Mouse (Mus musculus) embryonic facial prominence, embryonic 15.5 days (tissue): ENCODE measurements at regions not wholly inside any gene's neighbourhood (a gene's known extent, or its start where the extent isn't known, plus 50 kb on each side); places are given as distances from the start of the nearest gene placed in this dataset.

ENCODE experiments used
- ATAC-seq: fragments of 200-750 bp; cut with Nextera tagmentation; 2 replicates; pipeline ENCODE4 v1.8.0; 2017; ENCODE audit warnings: low read depth, moderate TSS enrichment; ENCODE audit not compliant: insufficient number of reproducible peaks, low FRiP score, low TSS enrichment
- H3K27ac ChIP-seq: fragments of 300-500 bp; sonication (generic); replicated peaks from 2 replicates; pipeline ENCODE4 v1.5.1; 2015; ENCODE audit warnings: mild to moderate bottlenecking, inconsistent platforms
- H3K27me3 ChIP-seq: fragments of 300-500 bp; sonication (generic); 2 replicates; pipeline ENCODE4 v1.6.1; 2015; ENCODE audit warnings: inconsistent platforms
- H3K36me3 ChIP-seq: fragments of 300-500 bp; sonication (generic); 2 replicates; pipeline ENCODE4 v1.6.1; 2015; ENCODE audit warnings: mild to moderate bottlenecking, inconsistent platforms
- H3K4me1 ChIP-seq: fragments of 300-500 bp; sonication (generic); 2 replicates; pipeline ENCODE4 v1.6.1; 2015; ENCODE audit warnings: inconsistent platforms
- H3K4me2 ChIP-seq: fragments of 300-500 bp; sonication (generic); replicated peaks from 2 replicates; pipeline ENCODE4 v1.6.1; 2015; ENCODE audit warnings: mild to moderate bottlenecking, inconsistent platforms
- H3K4me3 ChIP-seq: fragments of 300-500 bp; sonication (generic); replicated peaks from 2 replicates; pipeline ENCODE4 v1.5.1; 2015; ENCODE audit warnings: mild to moderate bottlenecking, inconsistent platforms
- H3K9ac ChIP-seq: fragments of 300-500 bp; sonication (generic); 2 replicates; pipeline ENCODE4 v1.6.1; 2015; ENCODE audit warnings: inconsistent platforms
- H3K9me3 ChIP-seq: fragments of 300-500 bp; sonication (generic); replicated peaks from 2 replicates; pipeline ENCODE4 v1.6.1; 2016; ENCODE audit warnings: inconsistent platforms
- WGBS: fragments of 180-500 bp; shearing (Covaris S2); methylation state at CpG from one replicate; pipeline ENCODE4 v1.1.7; 2015; 5-methylcytosine and 5-hydroxymethylcytosine counted together

DNA sequence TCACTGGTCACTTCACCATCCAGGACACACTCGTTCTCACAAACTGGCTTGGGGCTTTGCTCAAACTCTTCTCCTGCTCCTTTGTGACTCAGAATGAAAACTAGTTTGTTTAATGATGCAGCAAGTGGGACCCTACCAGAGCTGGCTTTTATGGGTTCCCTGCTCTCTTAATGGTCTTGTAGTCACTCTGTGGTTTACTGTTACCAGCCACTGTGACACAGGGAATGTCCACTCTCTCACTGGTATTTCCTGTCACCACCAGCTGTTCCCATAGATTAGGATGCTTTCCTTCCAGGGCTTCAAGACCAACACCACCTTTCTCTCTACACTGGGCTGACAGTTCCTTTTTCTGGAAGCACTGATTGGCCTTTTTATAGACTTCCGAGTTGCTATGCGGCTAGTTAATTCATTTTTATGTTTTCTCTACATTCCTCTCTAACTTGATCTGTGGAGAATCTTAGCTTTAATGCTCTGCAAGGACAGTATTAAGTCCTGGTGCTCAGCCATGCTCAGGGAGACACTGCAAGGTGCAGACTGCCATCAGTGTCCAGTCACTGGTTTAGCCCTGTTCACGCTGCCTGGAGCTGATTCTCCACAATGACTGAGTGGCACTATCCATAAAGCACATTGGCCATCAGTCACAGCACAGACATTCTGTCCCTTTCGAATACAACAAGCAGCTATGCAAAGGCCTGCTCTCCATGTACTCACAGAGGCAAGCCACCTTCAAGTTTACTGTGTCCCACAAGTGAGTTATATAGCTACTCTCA, 149.2 kb upstream of the Klf14 start:
- Histone ChIP-seq H3K36me3 (no peaks in the 10 kb centered on the region), H3K4me1 (peaks cover 3% of the 10 kb centered on the region; the same call in 1 of the 2 replicates), H3K27ac (no peak overlapping the region), H3K4me2 (no peak overlapping the region), H3K9ac (no peak overlapping the region), H3K4me3 (no peak overlapping the region), H3K9me3 (peaks cover 4% of the 10 kb centered on the region; the same call in 1 of the 2 replicates), H3K27me3 (no peaks in the 10 kb centered on the region)
- no peak for ATAC-seq
- 86% methylated on average over 5 of the region's 5 CpGs for WGBS

DNA sequence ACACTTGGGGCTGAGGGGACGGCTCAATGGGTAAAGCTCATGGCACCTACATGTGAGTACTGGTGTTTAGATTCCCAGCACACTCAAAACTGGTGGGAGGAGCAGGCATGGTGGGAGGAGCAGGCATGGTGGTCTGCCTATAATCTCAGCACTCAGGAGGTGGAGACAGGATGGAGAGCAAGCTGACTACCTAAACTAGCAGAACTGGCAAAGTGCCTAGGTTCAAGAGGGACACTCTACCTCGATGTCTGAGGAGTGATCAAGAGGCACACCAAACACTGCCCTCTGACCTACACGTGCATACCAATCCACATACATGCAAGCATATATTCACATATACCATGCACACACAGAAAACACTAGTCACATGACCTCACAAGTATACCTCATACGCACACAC, 150.7 kb upstream of the Klf14 start:
- no peak for ATAC-seq
- no peaks in the 10 kb centered on the region for H3K36me3 ChIP-seq
- 94% methylated on average over 4 of the region's 4 CpGs for WGBS
- peaks cover 4% of the 10 kb centered on the region; the same call in 1 of the 2 replicates for H3K9me3 ChIP-seq
- no peak overlapping the region for H3K27ac ChIP-seq
- no peak overlapping the region for H3K9ac ChIP-seq
- no peak overlapping the region for H3K4me2 ChIP-seq
- no peak overlapping the region for H3K4me3 ChIP-seq
- no peaks in the 10 kb centered on the region for H3K27me3 ChIP-seq
- H3K4me1 ChIP-seq, result peaks cover 7% of the 10 kb centered on the region; the same call in 1 of the 2 replicates

DNA sequence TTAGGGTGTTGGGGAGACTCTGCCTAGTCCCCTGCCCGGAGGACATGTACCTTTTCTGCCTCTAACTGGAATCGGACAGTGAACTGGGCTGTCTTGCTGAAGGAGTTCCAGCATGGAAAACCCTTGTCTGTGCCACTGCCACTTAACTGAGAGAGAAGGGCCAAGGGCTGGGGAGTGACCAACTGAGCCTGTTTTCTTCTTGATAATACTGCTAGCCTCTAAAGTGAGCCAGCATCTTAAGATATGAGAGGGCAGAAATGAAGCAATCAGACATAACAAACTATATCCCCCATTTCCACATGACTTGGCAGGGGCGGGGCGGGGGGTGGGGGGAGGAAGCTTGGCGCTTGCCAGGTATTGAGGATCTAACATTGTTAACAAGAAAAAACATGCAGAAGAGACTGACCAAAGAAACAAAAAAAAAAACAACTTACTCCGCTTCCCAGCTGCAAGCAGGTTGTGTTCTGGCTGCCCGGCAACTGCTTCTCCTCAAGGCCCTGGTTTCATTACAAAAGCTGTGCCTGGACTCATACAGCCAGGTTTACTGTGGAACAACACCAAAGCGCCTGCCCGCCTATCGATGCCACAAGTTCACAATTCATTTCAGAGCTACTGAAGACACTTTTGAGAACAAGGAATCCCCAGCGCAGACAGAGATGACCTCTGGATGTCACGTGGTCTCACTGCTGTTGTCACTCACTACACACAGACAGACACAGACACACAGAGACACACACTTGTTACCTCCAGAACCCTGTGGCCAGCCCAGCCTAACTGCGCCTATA, 153.6 kb upstream of the Klf14 start:
- H3K9ac ChIP-seq, result no peak overlapping the region
- peaks cover 4% of the 10 kb centered on the region; the same call in 1 of the 2 replicates for H3K9me3 ChIP-seq
- no peaks in the 10 kb centered on the region for H3K27me3 ChIP-seq
- ATAC-seq, result no peak
- H3K4me3 ChIP-seq, result no peak overlapping the region
- peaks cover 19% of the 10 kb centered on the region for H3K4me1 ChIP-seq
- H3K27ac ChIP-seq, result no peak overlapping the region
- 81% methylated on average over 13 of the region's 13 CpGs for WGBS
- no peak overlapping the region for H3K4me2 ChIP-seq
- no peaks in the 10 kb centered on the region for H3K36me3 ChIP-seq

- 92% methylated on average over 21 of the region's 21 CpGs for WGBS
- peaks cover 19% of the 10 kb centered on the region for H3K4me1 ChIP-seq
- no peak overlapping the region for H3K4me2 ChIP-seq
- no peak overlapping the region for H3K4me3 ChIP-seq
- H3K36me3 ChIP-seq, result no peaks in the 10 kb centered on the region
- peaks cover 4% of the 10 kb centered on the region; the same call in 1 of the 2 replicates for H3K9me3 ChIP-seq
- no peak for ATAC-seq
- H3K9ac ChIP-seq, result no peak overlapping the region
- no peak overlapping the region for H3K27ac ChIP-seq
- no peaks in the 10 kb centered on the region for H3K27me3 ChIP-seq
Observed at GRCm38 (mm10) chr6:31113558-31114326, 154.9 kb upstream of the Klf14 start.

DNA sequence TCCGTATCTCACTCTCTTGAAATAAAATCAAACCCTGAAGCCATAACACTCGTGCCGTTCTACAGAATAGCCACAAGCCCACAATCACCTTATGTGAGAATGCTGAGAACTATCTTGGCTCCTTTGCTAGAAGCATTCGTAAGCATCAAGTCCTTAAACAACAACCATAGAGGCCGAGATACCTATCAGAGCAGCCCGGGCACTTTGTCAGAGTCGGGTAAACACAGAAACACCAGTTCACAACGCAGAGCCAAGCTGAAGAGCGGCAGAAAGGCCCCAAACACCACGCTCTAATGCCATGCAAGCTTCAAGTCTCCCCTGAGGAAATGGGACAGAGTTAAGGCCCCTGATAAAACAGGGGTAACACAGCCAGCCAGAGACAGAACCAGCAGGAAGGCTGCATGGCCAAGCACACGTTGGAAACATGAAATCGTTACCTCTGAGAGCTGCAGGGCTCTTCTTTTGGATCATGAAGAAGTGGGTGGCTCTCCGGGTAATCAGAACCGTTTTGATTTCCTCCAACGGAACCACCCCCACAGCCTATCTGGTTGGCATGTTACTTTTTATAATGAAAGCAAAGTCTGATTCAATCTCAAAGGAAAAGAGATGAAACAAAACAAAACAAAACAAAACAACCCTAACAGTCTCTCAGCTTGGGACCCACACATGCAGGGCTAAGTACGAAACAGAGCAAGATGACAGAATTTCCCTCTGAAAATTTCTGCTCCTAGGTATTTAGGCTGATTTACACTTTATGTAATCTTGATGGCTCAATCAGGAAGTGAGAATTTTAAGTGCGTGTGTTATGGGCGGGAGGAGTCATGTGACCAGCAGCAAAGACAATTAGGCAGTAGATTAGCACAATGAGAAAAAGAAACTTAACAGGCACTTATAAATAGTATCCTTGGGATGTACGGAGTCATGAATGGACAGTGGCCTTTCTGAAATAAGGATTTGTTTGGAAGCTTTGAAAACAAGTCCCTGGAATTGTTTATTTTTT, 155.8 kb upstream of the Klf14 start:
- no peak overlapping the region for H3K9ac ChIP-seq
- H3K4me3 ChIP-seq, result no peak overlapping the region
- ATAC-seq, result no peak
- H3K4me1 ChIP-seq, result peaks cover 19% of the 10 kb centered on the region
- H3K36me3 ChIP-seq, result no peaks in the 10 kb centered on the region
- WGBS, result 60% methylated on average over 19 of the region's 19 CpGs
- H3K27me3 ChIP-seq, result no peaks in the 10 kb centered on the region
- H3K9me3 ChIP-seq, result no peaks in the 10 kb centered on the region
- H3K4me2 ChIP-seq, result no peak overlapping the region
- H3K27ac ChIP-seq, result no peak overlapping the region

- Histone ChIP-seq H3K4me3 (no peak overlapping the region), H3K4me2 (no peak overlapping the region), H3K9ac (no peak overlapping the region), H3K36me3 (no peaks in the 10 kb centered on the region), H3K4me1 (peaks cover 19% of the 10 kb centered on the region), H3K27ac (no peak overlapping the region), H3K27me3 (no peaks in the 10 kb centered on the region), H3K9me3 (no peaks in the 10 kb centered on the region)
- 76% methylated on average over 4 of the region's 4 CpGs for WGBS
- no peak for ATAC-seq
Observed at GRCm38 (mm10) chr6:31115566-31115965, 156.7 kb upstream of the Klf14 start.

DNA sequence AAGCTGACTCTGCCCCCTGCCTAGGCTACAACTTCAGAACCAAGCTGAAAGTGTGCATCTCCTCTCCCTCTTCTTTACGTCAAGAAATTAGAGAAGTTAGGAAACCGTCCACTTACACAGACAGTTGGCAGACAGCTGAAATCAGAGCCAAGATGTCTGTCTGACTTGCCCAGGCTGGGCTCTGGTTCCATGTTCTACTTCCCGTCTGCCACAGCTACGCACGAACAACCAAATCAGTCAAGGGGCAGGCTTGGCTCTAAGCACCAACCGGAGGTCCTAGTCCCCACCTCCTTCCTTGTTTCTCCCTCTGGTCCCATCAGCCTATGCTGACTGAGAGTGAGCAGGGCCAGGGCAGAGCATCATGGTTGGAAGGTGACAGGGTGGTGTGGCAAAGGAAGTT, 157.5 kb upstream of the Klf14 start:
- WGBS, result 42% methylated on average over 6 of the region's 6 CpGs
- no peak for ATAC-seq

GRCm38 (mm10) chr6:31117666-31118065, 158.8 kb upstream of the Klf14 start:
- Histone ChIP-seq H3K4me2 (no peak overlapping the region), H3K27ac (no peak overlapping the region), H3K4me3 (no peak overlapping the region), H3K36me3 (no peaks in the 10 kb centered on the region), H3K27me3 (no peaks in the 10 kb centered on the region), H3K9ac (no peak overlapping the region), H3K4me1 (peaks cover 21% of the 10 kb centered on the region; the same call in 1 of the 2 replicates), H3K9me3 (no peaks in the 10 kb centered on the region)
- no peak for ATAC-seq
- WGBS, result 90% methylated on average over 12 of the region's 12 CpGs

More for the DNA sequence above, 157.5 kb upstream of the Klf14 start:
- H3K4me2 ChIP-seq, result no peak overlapping the region
- no peaks in the 10 kb centered on the region for H3K27me3 ChIP-seq
- H3K36me3 ChIP-seq, result no peaks in the 10 kb centered on the region
- peaks cover 24% of the 10 kb centered on the region for H3K4me1 ChIP-seq
- H3K27ac ChIP-seq, result no peak overlapping the region
- no peak overlapping the region for H3K9ac ChIP-seq
- no peaks in the 10 kb centered on the region for H3K9me3 ChIP-seq
- no peak overlapping the region for H3K4me3 ChIP-seq

DNA sequence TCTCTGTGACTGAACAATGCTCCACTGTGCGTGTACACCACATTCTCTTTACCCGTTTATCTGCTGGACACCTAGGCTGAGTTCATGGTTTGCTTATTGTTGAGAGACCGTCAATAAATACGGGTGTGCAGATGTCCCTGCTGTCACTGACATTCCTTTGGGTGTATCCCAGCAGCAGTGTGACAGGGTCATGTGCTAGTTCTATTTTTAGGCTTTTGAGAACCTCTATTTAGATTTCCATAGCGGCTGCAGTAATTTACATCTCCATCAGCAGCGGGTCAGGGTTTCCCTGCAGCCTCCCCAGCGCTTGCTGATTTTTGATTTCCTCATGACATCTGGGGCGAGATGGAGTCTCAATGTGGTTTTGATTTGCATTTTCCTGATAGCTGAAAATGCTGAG, 162.1 kb upstream of the Klf14 start:
- H3K27ac ChIP-seq, result peak overlapping the region; percentile 39; the same call in 1 of the 2 replicates
- H3K36me3 ChIP-seq, result no peaks in the 10 kb centered on the region
- no peaks in the 10 kb centered on the region for H3K9me3 ChIP-seq
- no peak overlapping the region for H3K4me2 ChIP-seq
- H3K4me3 ChIP-seq, result no peak overlapping the region
- peaks cover 11% of the 10 kb centered on the region; the same call in 1 of the 2 replicates for H3K4me1 ChIP-seq
- ATAC-seq, result no peak
- H3K9ac ChIP-seq, result no peak overlapping the region
- 43% methylated on average over 8 of the region's 8 CpGs for WGBS
- no peaks in the 10 kb centered on the region for H3K27me3 ChIP-seq

- H3K4me1 ChIP-seq, result peaks cover 10% of the 10 kb centered on the region; the same call in 1 of the 2 replicates
- H3K9ac ChIP-seq, result no peak overlapping the region
- H3K36me3 ChIP-seq, result no peaks in the 10 kb centered on the region
- H3K4me2 ChIP-seq, result no peak overlapping the region
- H3K9me3 ChIP-seq, result no peaks in the 10 kb centered on the region
- no peaks in the 10 kb centered on the region for H3K27me3 ChIP-seq
- no peak overlapping the region for H3K4me3 ChIP-seq
- ATAC-seq, result no peak
- no peak overlapping the region for H3K27ac ChIP-seq
- 81% methylated on average over 5 of the region's 5 CpGs for WGBS
Observed at GRCm38 (mm10) chr6:31122895-31123294, 164.0 kb upstream of the Klf14 start.
